Mouse (Mus musculus) WW6 (cell line): ENCODE measurements around the gene Mctp2.

Experiments used
- DNase-seq: peaks from one replicate; pipeline ENCODE4 v3.0.0-alpha.2; 2013; ENCODE audit warnings: low read depth, low spot score

Mctp2 gene

GRCm38 (mm10) chr7:72096433-72096832 lies 210.0 kb downstream of the Mctp2 start:
- no peak for DNase-seq

GRCm38 (mm10) chr7:72089463-72090175 lies 216.8 kb downstream of the Mctp2 start:
- no peak for DNase-seq

GRCm38 (mm10) chr7:72080705-72081104 lies 225.7 kb downstream of the Mctp2 start:
- DNase-seq: no peak

DNA sequence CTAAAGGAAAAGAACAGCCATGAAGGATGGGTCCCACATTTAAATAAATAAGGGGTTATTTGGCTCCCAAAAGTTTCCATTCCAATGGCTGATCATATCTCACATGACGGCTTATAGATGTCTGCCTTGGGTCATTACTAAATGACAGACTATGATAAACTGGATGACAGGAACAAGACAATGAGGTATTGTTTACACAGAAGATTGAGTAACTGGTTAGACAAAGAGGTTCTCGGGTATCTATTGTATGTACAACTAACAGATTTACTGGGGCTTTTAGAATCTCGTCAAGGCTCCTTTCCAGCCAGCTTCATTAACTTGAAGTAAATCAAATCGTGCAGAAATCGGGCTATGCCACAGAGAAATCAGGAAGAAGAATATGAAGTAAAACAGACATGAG lies 227.5 kb downstream of the Mctp2 start:
- no peak for DNase-seq

GRCm38 (mm10) chr7:72071418-72072184 lies 234.8 kb downstream of the Mctp2 start:
- no peak for DNase-seq

- DNase-seq: no peak
Measured at GRCm38 (mm10) chr7:72068454-72068853, 238.0 kb downstream of the Mctp2 start.

GRCm38 (mm10) chr7:72066352-72066751 lies 240.1 kb downstream of the Mctp2 start:
- DNase-seq: no peak

DNA sequence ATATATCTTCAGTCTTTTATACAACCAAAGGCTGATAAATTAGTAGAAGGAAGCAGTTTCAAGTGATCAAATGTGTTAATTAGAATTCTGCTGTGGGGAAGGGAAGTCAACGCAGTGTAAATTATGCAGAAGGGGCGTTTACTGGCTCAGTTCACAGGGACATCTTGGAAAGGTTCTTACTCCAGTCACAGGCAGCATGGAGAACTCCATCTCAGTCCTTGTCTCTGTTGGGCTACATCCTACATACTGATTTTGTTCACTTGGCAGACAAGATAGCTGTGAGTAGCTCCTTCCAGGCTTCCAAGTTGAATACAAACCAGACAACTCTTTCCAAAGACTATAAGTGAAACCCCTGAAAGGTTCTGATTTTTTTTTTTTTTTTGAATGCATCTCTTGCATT lies 254.6 kb downstream of the Mctp2 start:
- no peak for DNase-seq

GRCm38 (mm10) chr7:72047588-72048585 lies 258.5 kb downstream of the Mctp2 start:
- DNase-seq: no peak
